Mouse (Mus musculus) hindbrain, embryonic 16.5 days (tissue): ENCODE measurements at regions not wholly inside any gene's neighbourhood (a gene's known extent, or its start where the extent isn't known, plus 50 kb on each side); places are given as distances from the start of the nearest gene placed in this dataset.

ENCODE experiments used
- ATAC-seq: fragments of 200-750 bp; cut with Nextera tagmentation; 2 replicates; pipeline ENCODE4 v1.8.0; 2017; ENCODE audit warnings: moderate TSS enrichment, moderate library complexity
- H3K27ac ChIP-seq: fragments of 300-500 bp; sonication (generic); 2 replicates; pipeline ENCODE4 v1.5.1; 2014; ENCODE audit warnings: low read depth, mild to moderate bottlenecking, control low read depth, low read length, moderate library complexity
- H3K27me3 ChIP-seq: fragments of 300-500 bp; sonication (generic); replicated peaks from 2 replicates; pipeline ENCODE4 v1.6.1; 2014; ENCODE audit warnings: low read length; ENCODE audit not compliant: control insufficient read depth, insufficient read depth
- H3K36me3 ChIP-seq: fragments of 300-500 bp; sonication (generic); 2 replicates; pipeline ENCODE4 v1.6.1; 2014; ENCODE audit warnings: mild to moderate bottlenecking, low read length, moderate library complexity, mixed read lengths; ENCODE audit not compliant: control insufficient read depth, insufficient read depth
- H3K4me1 ChIP-seq: fragments of 300-500 bp; sonication (generic); 2 replicates; pipeline ENCODE4 v1.6.1; 2014; ENCODE audit warnings: low read depth, low read length; ENCODE audit not compliant: control insufficient read depth, insufficient read depth
- H3K4me2 ChIP-seq: fragments of 300-500 bp; sonication (generic); 2 replicates; pipeline ENCODE4 v1.6.1; 2014; ENCODE audit warnings: mild to moderate bottlenecking, low read length, control low read depth, moderate library complexity
- H3K4me3 ChIP-seq: fragments of 300-500 bp; sonication (generic); 2 replicates; pipeline ENCODE4 v1.5.1; 2014; ENCODE audit warnings: mild to moderate bottlenecking, low read length, control low read depth, moderate library complexity
- H3K9ac ChIP-seq: fragments of 300-500 bp; sonication (generic); 2 replicates; pipeline ENCODE4 v1.6.1; 2014; ENCODE audit warnings: low read depth, mild to moderate bottlenecking, control low read depth, low read length, moderate library complexity
- H3K9me3 ChIP-seq: fragments of 300-500 bp; sonication (generic); 2 replicates; pipeline ENCODE4 v1.6.1; 2014; ENCODE audit warnings: mild to moderate bottlenecking, low read length, moderate library complexity; ENCODE audit not compliant: control insufficient read depth
- WGBS: fragments of 180-500 bp; shearing (Covaris S2); extraction: QIAGEN DNeasy Blood & Tissue Kit; methylation state at CpG from one replicate; pipeline ENCODE4 v1.1.7; 2014; 5-methylcytosine and 5-hydroxymethylcytosine counted together

- no peaks in the 10 kb centered on the region for H3K9me3 ChIP-seq
- no peak overlapping the region for H3K4me2 ChIP-seq
- no peak overlapping the region for H3K4me3 ChIP-seq
- no peak; the same call in 1 of the 2 replicates for ATAC-seq
- peaks cover 7% of the 10 kb centered on the region for H3K4me1 ChIP-seq
- H3K27ac ChIP-seq, result no peak overlapping the region
- H3K9ac ChIP-seq, result no peak overlapping the region
- 27% methylated on average over 2 of the region's 2 CpGs for WGBS
- H3K36me3 ChIP-seq, result no peaks in the 10 kb centered on the region
- H3K27me3 ChIP-seq, result no peaks in the 10 kb centered on the region
Observed at GRCm38 (mm10) chr12:7746708-7747107, 230.7 kb upstream of the Apob start.

- Histone ChIP-seq H3K27ac (no peak overlapping the region; the same call in 1 of the 2 replicates), H3K27me3 (no peaks in the 10 kb centered on the region), H3K4me3 (no peak overlapping the region), H3K9me3 (no peaks in the 10 kb centered on the region), H3K4me1 (peaks cover 7% of the 10 kb centered on the region), H3K36me3 (no peaks in the 10 kb centered on the region), H3K9ac (no peak overlapping the region), H3K4me2 (no peak overlapping the region)
- peak; percentile 87 for ATAC-seq
- 33% methylated on average over 5 of the region's 5 CpGs for WGBS
Observed at GRCm38 (mm10) chr12:7749319-7750238, 227.9 kb upstream of the Apob start.

- Histone ChIP-seq H3K27ac (no peak overlapping the region), H3K4me1 (no peaks in the 10 kb centered on the region), H3K9me3 (no peaks in the 10 kb centered on the region), H3K4me3 (no peak overlapping the region), H3K27me3 (no peaks in the 10 kb centered on the region), H3K4me2 (no peak overlapping the region), H3K36me3 (no peaks in the 10 kb centered on the region), H3K9ac (no peak overlapping the region)
- WGBS, result 80% methylated on average over 5 of the region's 5 CpGs
- ATAC-seq, result no peak
Observed at GRCm38 (mm10) chr12:7754861-7755260, 222.6 kb upstream of the Apob start.

DNA sequence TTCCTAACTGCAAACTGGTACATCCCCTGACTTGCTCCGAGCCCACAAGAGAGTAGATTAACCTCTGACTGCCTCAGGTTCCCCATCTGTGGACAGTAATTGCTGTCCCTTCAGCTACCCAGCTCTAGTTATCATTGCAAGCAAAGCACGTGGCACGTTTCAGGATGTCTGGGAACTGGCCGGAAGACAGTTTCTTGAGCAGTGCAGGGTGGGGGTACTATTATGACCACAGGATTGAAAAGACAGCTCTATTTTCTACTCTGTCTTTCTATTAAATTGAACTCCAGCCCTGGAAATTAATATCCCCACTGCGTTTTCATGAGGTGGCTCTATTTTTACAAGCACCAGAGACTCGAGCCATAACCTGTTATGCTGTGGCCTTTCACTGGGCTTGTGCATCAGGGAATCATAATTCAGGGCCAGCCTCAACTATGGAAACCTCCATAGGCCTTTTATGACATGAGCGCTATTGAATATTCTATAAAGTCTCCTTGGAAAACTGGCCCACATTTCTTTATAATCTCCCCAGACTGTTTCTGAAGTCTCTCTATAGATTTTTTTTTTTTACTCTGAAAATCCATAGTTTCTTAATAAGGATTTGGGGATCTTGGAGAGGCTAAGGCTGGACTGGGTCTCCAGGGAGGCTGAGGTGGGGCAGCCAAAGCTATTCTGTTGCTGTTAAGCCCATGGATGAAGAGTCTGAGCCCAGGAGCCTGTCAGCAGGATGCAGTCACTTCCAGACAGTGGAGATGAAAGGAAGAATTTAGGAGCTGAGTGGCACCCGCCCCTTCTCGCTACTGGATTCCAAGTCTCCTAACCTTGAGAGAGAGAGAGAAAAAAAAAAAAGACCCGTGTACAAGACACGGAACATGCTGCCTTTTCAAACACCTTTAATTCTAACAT lies 212.4 kb upstream of the Apob start:
- H3K9me3 ChIP-seq, result no peaks in the 10 kb centered on the region
- no peaks in the 10 kb centered on the region for H3K4me1 ChIP-seq
- 81% methylated on average over 11 of the region's 11 CpGs for WGBS
- no peak for ATAC-seq
- no peak overlapping the region for H3K27ac ChIP-seq
- no peaks in the 10 kb centered on the region for H3K27me3 ChIP-seq
- H3K4me2 ChIP-seq, result no peak overlapping the region
- no peak overlapping the region for H3K4me3 ChIP-seq
- no peak overlapping the region for H3K9ac ChIP-seq
- H3K36me3 ChIP-seq, result no peaks in the 10 kb centered on the region

GRCm38 (mm10) chr12:7774127-7774526 lies 203.3 kb upstream of the Apob start:
- WGBS, result 72% methylated on average over 3 of the region's 3 CpGs
- Histone ChIP-seq H3K27me3 (no peaks in the 10 kb centered on the region), H3K4me3 (no peak overlapping the region), H3K36me3 (no peaks in the 10 kb centered on the region), H3K4me1 (no peaks in the 10 kb centered on the region), H3K27ac (no peak overlapping the region), H3K9me3 (no peaks in the 10 kb centered on the region), H3K9ac (no peak overlapping the region), H3K4me2 (no peak overlapping the region)
- ATAC-seq, result no peak

DNA sequence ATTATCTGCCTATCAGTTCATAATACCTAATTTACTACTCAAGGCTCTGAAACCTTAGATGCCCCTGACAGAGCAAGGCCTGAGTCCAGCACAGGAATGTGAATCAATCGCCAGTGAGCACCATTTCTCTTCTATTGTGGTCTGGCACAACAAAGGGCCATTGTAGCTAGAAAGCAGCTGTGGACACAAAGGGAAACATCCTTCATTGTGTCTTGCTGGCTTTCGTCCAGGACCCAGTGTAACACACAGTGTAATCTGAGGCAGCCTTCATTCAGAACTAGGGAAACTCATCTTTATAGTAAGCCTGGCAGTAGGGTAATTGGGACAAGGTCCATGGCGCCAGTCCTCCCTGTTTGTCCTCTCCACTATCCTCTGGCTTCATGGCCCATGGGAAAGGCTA lies 201.1 kb upstream of the Apob start:
- Histone ChIP-seq H3K27ac (no peak overlapping the region), H3K36me3 (no peaks in the 10 kb centered on the region), H3K27me3 (no peaks in the 10 kb centered on the region), H3K9ac (no peak overlapping the region), H3K4me3 (no peak overlapping the region), H3K4me2 (no peak overlapping the region), H3K4me1 (no peaks in the 10 kb centered on the region), H3K9me3 (no peaks in the 10 kb centered on the region)
- ATAC-seq, result no peak
- WGBS, result 44% methylated on average over 3 of the region's 3 CpGs

DNA sequence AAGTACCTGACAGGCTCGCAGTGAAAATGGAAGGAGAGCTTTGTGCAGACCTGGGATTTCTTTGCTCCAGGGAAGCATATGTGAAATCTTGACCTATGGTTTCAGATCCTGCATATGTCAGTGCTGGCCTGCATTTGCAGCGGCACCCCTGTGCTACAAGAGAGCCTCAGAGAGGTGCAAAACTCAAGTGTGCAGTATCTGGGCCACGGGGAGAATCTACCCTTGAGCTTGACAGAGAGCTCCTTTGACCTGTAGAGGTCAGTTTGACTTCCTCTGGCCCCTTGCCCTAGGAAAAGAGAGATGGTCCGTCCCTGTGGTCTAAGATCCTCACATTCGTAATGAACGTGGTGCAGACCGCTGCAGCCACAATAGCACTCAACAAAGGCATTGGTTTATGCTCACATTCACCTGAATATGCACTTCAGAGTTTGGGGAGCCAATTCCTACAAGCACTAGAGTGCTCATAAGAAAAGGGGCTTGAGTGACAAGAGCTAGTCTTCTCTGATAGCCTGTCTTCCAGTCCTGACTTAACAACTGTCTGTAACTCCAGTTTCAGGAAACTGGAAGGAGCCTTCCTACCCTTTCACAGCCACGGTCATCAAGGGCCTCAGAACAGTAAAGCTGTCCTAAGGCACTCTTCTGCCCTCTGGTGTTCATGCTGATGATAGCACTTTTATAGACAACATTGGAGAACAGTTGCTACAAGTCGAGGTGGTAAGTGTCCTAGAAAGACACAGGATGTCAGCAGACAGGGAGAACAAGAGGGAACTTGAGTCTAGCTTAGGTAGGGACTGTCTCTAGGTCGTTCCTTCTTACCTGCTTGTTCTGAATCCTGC lies 200.0 kb upstream of the Apob start:
- WGBS, result 49% methylated on average over 10 of the region's 10 CpGs
- ATAC-seq, result peak; percentile 84
- no peak overlapping the region for H3K27ac ChIP-seq

GRCm38 (mm10) chr12:7778056-7778440 lies 199.4 kb upstream of the Apob start:
- no peak overlapping the region for H3K4me2 ChIP-seq
- no peak for ATAC-seq
- WGBS, result 62% methylated on average over 6 of the region's 6 CpGs
- H3K27me3 ChIP-seq, result no peaks in the 10 kb centered on the region
- H3K4me1 ChIP-seq, result no peaks in the 10 kb centered on the region
- H3K36me3 ChIP-seq, result no peaks in the 10 kb centered on the region
- H3K9me3 ChIP-seq, result no peaks in the 10 kb centered on the region
- no peak overlapping the region for H3K9ac ChIP-seq
- no peak overlapping the region for H3K4me3 ChIP-seq
- no peak overlapping the region for H3K27ac ChIP-seq

More for the DNA sequence above, 200.0 kb upstream of the Apob start:
- Histone ChIP-seq H3K9me3 (no peaks in the 10 kb centered on the region), H3K27me3 (no peaks in the 10 kb centered on the region), H3K4me1 (no peaks in the 10 kb centered on the region), H3K9ac (no peak overlapping the region), H3K4me3 (no peak overlapping the region), H3K36me3 (no peaks in the 10 kb centered on the region), H3K4me2 (no peak overlapping the region)
